Mouse (Mus musculus) kidney, adult 2 months (tissue): Measurements from ENCODE around the gene Cib2. TPM values are rescaled to one million over a fixed set of nuclear protein-coding genes. Genes with fewer than 3 reads are reported as not detected.

Experiments
- DNase-seq: peaks from one replicate; pipeline ENCODE4 v3.0.0; 2021
- H3K27ac ChIP-seq: fragments of 200-500 bp; 2 replicates; pipeline ENCODE4 v1.5.1; 2012; ENCODE audit warnings: low read depth, low read length, control low read depth, inconsistent platforms; ENCODE audit not compliant: insufficient read depth
- H3K27me3 ChIP-seq: fragments of 200-500 bp; replicated peaks from 2 replicates; pipeline ENCODE4 v1.6.1; 2012; ENCODE audit warnings: mild to moderate bottlenecking, moderate library complexity, low read length, inconsistent platforms; ENCODE audit not compliant: control insufficient read depth, insufficient read depth
- H3K36me3 ChIP-seq: fragments of 200-500 bp; 2 replicates; pipeline ENCODE4 v1.6.1; 2012; ENCODE audit warnings: mild to moderate bottlenecking, moderate library complexity, low read length, inconsistent platforms; ENCODE audit not compliant: control insufficient read depth, insufficient read depth
- H3K4me1 ChIP-seq: fragments of 200-500 bp; 2 replicates; pipeline ENCODE4 v1.6.1; 2011; ENCODE audit warnings: low read length; ENCODE audit not compliant: control insufficient read depth, insufficient read depth
- H3K4me3 ChIP-seq: fragments of 200-500 bp; 2 replicates; pipeline ENCODE4 v1.5.1; 2011; ENCODE audit warnings: mild to moderate bottlenecking, low read depth, low read length, control low read depth; ENCODE audit not compliant: insufficient read depth
- CTCF ChIP-seq: fragments of 200-500 bp; conservative IDR thresholded peaks from 2 replicates; pipeline ENCODE4 v1.5.1; 2011; ENCODE audit warnings: low read depth, mild to moderate bottlenecking, control low read depth, low read length, moderate library complexity, mixed read lengths; ENCODE audit not compliant: insufficient read depth, insufficient read length
- POLR2A ChIP-seq: fragments of 200-500 bp; IDR thresholded peaks from one replicate; pipeline ENCODE4 v1.6.1; 2011; ENCODE audit warnings: low read depth, low read length, control low read depth
- WGBS: fragments of 180-500 bp; shearing (Covaris S2); methylation state at CpG from one replicate; pipeline ENCODE4 v1.1.7; 2018; 5-methylcytosine and 5-hydroxymethylcytosine counted together
- polyA plus RNA-seq: library from polyadenylated mRNA; depleted of rRNA; stranded (reverse); fragments of >200 nt; gene quantifications from 2 replicates; pipeline ENCODE4 v1.2.3, GENCODE M21; 2012

The Cib2 gene
- polyA plus RNA-seq, 1 experiment = 10.0 TPM

GRCm38 (mm10) chr9:54544954-54545315 is 15.1 kb downstream of the Cib2 start:
- 72% methylated on average over 4 of the region's 4 CpGs for WGBS
- no peak for DNase-seq
- Histone ChIP-seq H3K4me3 (no peak overlapping the region), H3K36me3 (no peaks in the 10 kb centered on the region), H3K27me3 (no peaks in the 10 kb centered on the region), H3K27ac (no peak overlapping the region), H3K4me1 (no peaks in the 10 kb centered on the region)
- no peak for TF ChIP-seq CTCF
- no peak for TF ChIP-seq POLR2A

GRCm38 (mm10) chr9:54544212-54544953 is 15.6 kb downstream of the Cib2 start:
- Histone ChIP-seq H3K27ac (no peak overlapping the region), H3K4me1 (no peaks in the 10 kb centered on the region), H3K27me3 (no peaks in the 10 kb centered on the region), H3K36me3 (no peaks in the 10 kb centered on the region), H3K4me3 (no peak overlapping the region)
- TF ChIP-seq CTCF (no peak), POLR2A (no peak)
- WGBS = 77% methylated on average over 9 of the region's 9 CpGs
- no peak for DNase-seq

GRCm38 (mm10) chr9:54540801-54541200 is 19.2 kb downstream of the Cib2 start:
- Histone ChIP-seq H3K4me1 (peaks cover 3% of the 10 kb centered on the region; the same call in 1 of the 2 replicates), H3K27ac (no peak overlapping the region), H3K27me3 (no peaks in the 10 kb centered on the region), H3K4me3 (no peak overlapping the region), H3K36me3 (no peaks in the 10 kb centered on the region)
- no peak for TF ChIP-seq POLR2A
- WGBS = 80% methylated on average over 5 of the region's 5 CpGs
- no peak for DNase-seq

GRCm38 (mm10) chr9:54538684-54539083 is 21.3 kb downstream of the Cib2 start, which contains the start of gene Sh2d7:
Sh2d7 (plus strand) TSS chr9:54538984.
- Histone ChIP-seq H3K27me3 (no peaks in the 10 kb centered on the region), H3K36me3 (no peaks in the 10 kb centered on the region), H3K4me1 (peaks cover 3% of the 10 kb centered on the region; the same call in 1 of the 2 replicates), H3K4me3 (no peak within 1 kb of the TSS), H3K27ac (no peak within 1 kb of the TSS)
- DNase-seq = no peak
- TF ChIP-seq CTCF = no peak
- no peak for TF ChIP-seq POLR2A
- 94% methylated on average over 14 of the region's 14 CpGs for WGBS

- Histone ChIP-seq H3K27me3 (no peaks in the 10 kb centered on the region), H3K27ac (no peak overlapping the region), H3K36me3 (no peaks in the 10 kb centered on the region), H3K4me3 (no peak overlapping the region), H3K4me1 (peaks cover 3% of the 10 kb centered on the region; the same call in 1 of the 2 replicates)
- WGBS = 90% methylated on average over 3 of the region's 3 CpGs
- no peak for TF ChIP-seq POLR2A
- no peak for TF ChIP-seq CTCF
- DNase-seq = no peak
These were observed 21.8 kb downstream of the Cib2 start for GRCm38 (mm10) chr9:54538244-54538643.

- H3K27ac ChIP-seq = no peak overlapping the region
- TF ChIP-seq CTCF = no peak
- TF ChIP-seq POLR2A = no peak
- 81% methylated on average over 3 of the region's 3 CpGs for WGBS
- no peaks in the 10 kb centered on the region for H3K36me3 ChIP-seq
- H3K4me3 ChIP-seq = no peak overlapping the region
- DNase-seq = no peak
- H3K4me1 ChIP-seq = peaks cover 3% of the 10 kb centered on the region; the same call in 1 of the 2 replicates
- no peaks in the 10 kb centered on the region for H3K27me3 ChIP-seq
These were observed 22.5 kb downstream of the Cib2 start for GRCm38 (mm10) chr9:54537480-54537879.

- 48% methylated on average over 4 of the region's 4 CpGs for WGBS
- no peak for TF ChIP-seq POLR2A
- TF ChIP-seq CTCF = no peak
These were observed 23.0 kb downstream of the Cib2 start for GRCm38 (mm10) chr9:54537030-54537429.

More at GRCm38 (mm10) chr9:54537030-54537429, 23.0 kb downstream of the Cib2 start:
- no peak for DNase-seq
- no peaks in the 10 kb centered on the region for H3K36me3 ChIP-seq
- H3K27ac ChIP-seq = no peak overlapping the region
- H3K4me1 ChIP-seq = peaks cover 3% of the 10 kb centered on the region; the same call in 1 of the 2 replicates
- H3K27me3 ChIP-seq = no peaks in the 10 kb centered on the region
- H3K4me3 ChIP-seq = no peak overlapping the region
